8 mouse cellular contexts compared by ENCODE assay signal in genomic region chr5:138155443-138155976, GRCm38 (mm10). TPM values are rescaled to one million over a fixed set of nuclear protein-coding genes. Genes with fewer than 3 reads are reported as not detected.
DNase-seq lines count a peak whose midpoint lies in the region; ATAC-seq and TF ChIP-seq lines count a peak whose summit lies in the region.

Zfp113 (minus strand) TSS chr5:138155744.

- peak; percentile 88 for TF ChIP-seq CTCF in gastrocnemius, adult 2 months (IDR thresholded peaks at IDR 0.05)
- peak; percentile 94 for TF ChIP-seq CTCF in hindbrain, postnatal 0 days (IDR thresholded peaks at IDR 0.05; ENCODE audit: low read depth)
- TF ChIP-seq CTCF in left cerebral cortex, adult 2 months (IDR thresholded peaks at IDR 0.05): peak; percentile 85

- no peaks in the 10 kb centered on the region for H3K9me3 ChIP-seq in hindbrain, postnatal 0 days (ENCODE audit: low read length)

- DNase-seq in gastrocnemius, adult 2 months: peak; percentile 88
- DNase-seq in hindbrain, postnatal 0 days (ENCODE audit: low spot score): peak; percentile 96
- peak; percentile 86 to 90 for DNase-seq in left cerebral cortex, adult 2 months (ENCODE audit: extremely low spot score in 1 of 2, low spot score in 2 of 2)
- DNase-seq in right cerebral cortex, adult 2 months (ENCODE audit: low spot score in 2 of 2): peak; percentile 92 to 95
- peak; percentile 81 to 86 for DNase-seq in urinary bladder, postnatal 36 days (ENCODE audit: low spot score in 2 of 2)

- no peaks in the 10 kb centered on the region for H3K27me3 ChIP-seq in hindbrain, postnatal 0 days (ENCODE audit: insufficient read depth, low read length)

- intact Hi-C loops in gastrocnemius, adult 2 months (cut with DNase I): loop anchor here (1.0 to 5.0 kb wide), 2 partner anchors 38 to 68 kb away; partner anchors contain the start of gene Zkscan1
- intact Hi-C loops in left cerebral cortex, adult 2 months (cut with DNase I): loop anchor here (1.0 to 5.0 kb wide), 4 partner anchors 38 to 368 kb away; partner anchors contain the start of genes Mepce, Zcwpw1 and Zkscan1

- under 1% methylated on average over 31 of the region's 31 CpGs for WGBS in hindbrain, postnatal 0 days

- peak within 1 kb of the TSS; percentile 84 for H3K4me3 ChIP-seq in gastrocnemius, adult 2 months
- peak within 1 kb of the TSS; percentile 63 for H3K4me3 ChIP-seq in hindbrain, postnatal 0 days (ENCODE audit: low read length)
- peak within 1 kb of the TSS; percentile 84 for H3K4me3 ChIP-seq in left cerebral cortex, adult 2 months

- H3K9ac ChIP-seq in hindbrain, postnatal 0 days (replicated peaks; ENCODE audit: low read length): peak within 1 kb of the TSS; percentile 91

- peaks cover 17% of the 10 kb centered on the region for H3K36me3 ChIP-seq in hindbrain, postnatal 0 days (ENCODE audit: insufficient read depth, low read length)

- peak within 1 kb of the TSS; percentile 73 for H3K4me2 ChIP-seq in hindbrain, postnatal 0 days (ENCODE audit: low read depth, low read length)

- H3K27ac ChIP-seq in gastrocnemius, adult 2 months: peak within 1 kb of the TSS; percentile 96
- H3K27ac ChIP-seq in hindbrain, postnatal 0 days: peak within 1 kb of the TSS; percentile 95
- H3K27ac ChIP-seq in left cerebral cortex, adult 2 months: peak within 1 kb of the TSS; percentile 95

- H3K4me1 ChIP-seq in hindbrain, postnatal 0 days (ENCODE audit: insufficient read depth, low read length): 0 out of 2 replicates have a peak, but pooled peaks cover 6% of the 10 kb centered on the region

- ATAC-seq in activated CD4-positive, CD25-positive, alpha-beta regulatory T cell, adult 4 months: peak; percentile 96
- ATAC-seq in common myeloid progenitor, adult 5-6 weeks (replicated peaks; ENCODE audit: low read depth, poor library complexity, severe bottlenecking): peak; percentile 97
- ATAC-seq in hindbrain, postnatal 0 days: peak; percentile 98
- peak; percentile 92 for ATAC-seq in megakaryocyte, adult 5-6 weeks (ENCODE audit: poor library complexity, severe bottlenecking)

RNA-seq across cellular contexts. Expression of gene Zfp113, which starts in this region (rescaled TPM):
- polyA plus RNA-seq in activated CD4-positive, CD25-positive, alpha-beta regulatory T cell, adult 4 months (2017; shearing (Covaris generic)): 10 to 100 TPM; 13.4 to 13.5 TPM
- total RNA-seq in common myeloid progenitor, adult 5-6 weeks (2017): 8.9 and 10.2 TPM in 2 replicates
- total RNA-seq in gastrocnemius, adult 2 months (2021): 1 to 10 TPM; 3.7 to 6.9 TPM
- 11.6 and 43.2 TPM in 2 replicates for total RNA-seq in hindbrain, postnatal 0 days (2014; rRNA removed)
- 7.9 and 11.3 TPM in 2 replicates for polyA plus RNA-seq in hindbrain, postnatal 0 days (2015; fragmentation: Nextera tagmentation; extraction: Ambion mirVana)
- 10 to 100 TPM; 10.7 to 13.4 TPM for total RNA-seq in left cerebral cortex, adult 2 months (2021)
- 1.4 and 5.4 TPM in 2 replicates for total RNA-seq in megakaryocyte, adult 5-6 weeks (2015)
- total RNA-seq in megakaryocyte, adult 5-6 weeks (2017): 2.0 and 3.5 TPM in 2 replicates

Comparison
In these comparisons a context has a peak if more than half of its experiments do, and no peak if none do; other contexts are left out.
1. Peak in every context shown above with its lines: DNase-seq, ATAC-seq, H3K4me3 ChIP-seq and H3K27ac ChIP-seq.